Mouse (Mus musculus) brain, embryonic 18.5 days (tissue): ENCODE results near the gene Mphosph9.

Experiments
- DNase-seq: peaks from one replicate; pipeline ENCODE4 v3.0.0-alpha.2; 2012; ENCODE audit warnings: low read depth, low spot score

Gene Mphosph9

GRCm38 (mm10) chr5:124267652-124268051, 60.1 kb downstream of the Mphosph9 start:
- DNase-seq = no peak

DNA sequence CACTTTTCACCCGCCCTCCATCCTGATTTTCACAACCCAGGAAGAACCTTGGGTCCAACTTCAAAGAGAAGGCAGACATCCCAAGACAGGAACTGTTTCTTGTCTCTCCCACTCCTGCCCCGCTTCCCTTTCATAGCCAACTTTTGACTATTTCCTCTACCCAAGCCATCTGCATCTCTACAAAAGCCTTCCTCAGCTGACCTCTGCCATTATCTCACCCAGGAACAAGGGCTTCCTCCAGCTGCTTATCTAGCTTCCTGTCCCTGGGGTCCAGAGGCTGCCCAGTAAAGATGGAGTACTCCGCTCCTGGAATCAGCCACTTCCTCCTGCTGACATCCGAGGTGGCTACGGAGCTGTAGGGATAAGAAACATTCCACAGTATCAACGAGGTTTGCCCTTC, 61.0 kb downstream of the Mphosph9 start:
- no peak for DNase-seq

GRCm38 (mm10) chr5:124263246-124263645, 64.5 kb downstream of the Mphosph9 start:
- DNase-seq = no peak

- no peak for DNase-seq
These were observed 65.7 kb downstream of the Mphosph9 start for GRCm38 (mm10) chr5:124262090-124262489.

DNA sequence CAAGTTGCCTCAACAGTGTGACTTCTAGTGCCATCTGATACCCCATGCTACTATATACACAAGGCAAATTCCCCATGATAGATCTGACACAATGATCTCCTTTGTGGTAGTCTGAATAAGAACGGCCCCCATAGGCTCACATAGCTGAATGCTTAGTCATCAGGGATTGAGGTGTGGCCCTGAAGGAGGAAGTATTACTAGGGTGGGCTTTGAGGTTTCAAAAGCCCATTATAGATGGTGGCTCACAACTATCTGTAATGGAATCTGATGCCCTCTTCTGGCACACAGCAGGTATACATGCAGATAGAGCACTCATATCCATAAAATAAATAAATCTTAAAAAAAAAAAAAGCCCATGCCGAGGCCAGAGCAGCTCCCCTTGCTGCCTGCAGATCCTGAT, 68.6 kb downstream of the Mphosph9 start:
- no peak for DNase-seq

GRCm38 (mm10) chr5:124258026-124258425, 69.7 kb downstream of the Mphosph9 start:
- no peak for DNase-seq

DNA sequence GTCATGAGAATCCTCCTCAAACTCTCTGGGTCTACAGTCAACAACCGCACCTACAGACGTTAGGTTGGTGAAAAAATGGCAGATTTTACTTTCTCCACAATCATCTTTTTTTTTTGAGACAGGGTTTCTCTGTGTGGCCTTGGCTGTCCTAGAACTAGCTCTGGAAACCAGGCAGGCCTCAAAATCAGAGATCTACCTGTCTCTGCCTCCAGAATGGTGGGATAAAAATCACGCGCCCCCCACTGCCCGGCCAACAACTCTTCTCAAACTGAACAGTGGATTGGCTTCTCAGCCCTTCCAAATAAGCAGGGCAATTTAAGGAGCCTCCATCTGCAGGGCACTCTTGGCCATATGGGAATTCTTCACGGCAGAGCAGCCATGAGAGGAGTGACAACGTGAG, 72.6 kb downstream of the Mphosph9 start:
- DNase-seq = no peak

DNA sequence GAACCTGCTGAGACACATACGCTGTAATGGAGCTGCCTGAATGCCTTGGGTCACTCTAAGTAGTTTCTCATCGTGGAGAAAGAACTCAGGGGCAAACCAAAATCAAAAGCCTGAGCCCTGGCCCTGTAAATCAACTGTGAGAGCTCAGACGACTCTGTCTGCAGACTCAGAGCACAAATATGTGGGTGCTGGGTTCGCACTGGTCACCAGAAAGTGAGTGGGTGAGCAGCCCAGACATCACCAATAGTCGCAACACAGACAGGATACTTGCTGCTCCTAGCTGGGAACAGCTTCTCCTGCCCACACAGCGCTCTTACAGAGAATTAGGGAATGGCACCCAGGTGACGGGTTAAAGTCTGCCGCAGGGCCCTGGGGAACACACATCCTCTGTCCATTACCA, 74.2 kb downstream of the Mphosph9 start:
- DNase-seq = no peak

DNA sequence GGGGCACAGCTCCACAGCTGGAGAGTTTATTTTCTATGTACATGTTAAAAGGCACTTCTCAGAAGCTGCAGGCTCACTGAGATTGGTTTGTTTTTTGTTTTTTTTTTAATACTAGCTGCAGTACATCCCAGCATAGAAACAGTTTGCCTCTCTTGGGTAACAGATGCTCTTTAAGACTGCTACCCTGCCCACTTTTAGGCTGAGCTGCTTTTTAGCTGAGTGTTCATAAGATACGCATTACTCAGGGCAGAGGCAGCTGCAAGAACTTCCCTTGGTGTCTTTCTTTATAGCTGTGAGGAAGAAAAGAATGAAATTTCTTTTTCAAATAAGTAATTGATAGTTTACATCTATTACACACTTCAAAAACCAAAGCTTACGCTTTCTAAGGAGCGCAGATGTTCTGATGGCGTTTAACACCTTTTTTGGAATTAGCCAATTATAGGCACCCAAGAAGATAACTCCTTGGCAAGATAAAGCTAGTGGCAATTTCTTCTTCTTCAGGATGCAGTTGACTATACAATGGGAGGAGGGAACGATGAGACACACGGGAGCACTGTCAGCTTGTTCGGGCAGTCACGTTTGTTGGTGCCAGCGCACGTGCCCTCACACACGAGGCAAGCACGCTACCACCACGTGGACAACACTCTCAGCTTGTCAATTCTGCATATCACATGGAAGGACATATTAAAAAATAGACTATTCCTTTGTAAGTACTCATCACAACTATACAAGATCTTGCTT, 75.0 kb downstream of the Mphosph9 start:
- DNase-seq = no peak

GRCm38 (mm10) chr5:124251070-124251469, 76.7 kb downstream of the Mphosph9 start:
- DNase-seq = no peak

- DNase-seq = no peak
These were observed 77.9 kb downstream of the Mphosph9 start, which contains the start of gene Pitpnm2 for GRCm38 (mm10) chr5:124249614-124250591. Gene Pitpnm2, minus strand, starts transcription at chr5:124249760.

- DNase-seq = no peak
These were observed 78.7 kb downstream of the Mphosph9 start for GRCm38 (mm10) chr5:124248845-124249613.

DNA sequence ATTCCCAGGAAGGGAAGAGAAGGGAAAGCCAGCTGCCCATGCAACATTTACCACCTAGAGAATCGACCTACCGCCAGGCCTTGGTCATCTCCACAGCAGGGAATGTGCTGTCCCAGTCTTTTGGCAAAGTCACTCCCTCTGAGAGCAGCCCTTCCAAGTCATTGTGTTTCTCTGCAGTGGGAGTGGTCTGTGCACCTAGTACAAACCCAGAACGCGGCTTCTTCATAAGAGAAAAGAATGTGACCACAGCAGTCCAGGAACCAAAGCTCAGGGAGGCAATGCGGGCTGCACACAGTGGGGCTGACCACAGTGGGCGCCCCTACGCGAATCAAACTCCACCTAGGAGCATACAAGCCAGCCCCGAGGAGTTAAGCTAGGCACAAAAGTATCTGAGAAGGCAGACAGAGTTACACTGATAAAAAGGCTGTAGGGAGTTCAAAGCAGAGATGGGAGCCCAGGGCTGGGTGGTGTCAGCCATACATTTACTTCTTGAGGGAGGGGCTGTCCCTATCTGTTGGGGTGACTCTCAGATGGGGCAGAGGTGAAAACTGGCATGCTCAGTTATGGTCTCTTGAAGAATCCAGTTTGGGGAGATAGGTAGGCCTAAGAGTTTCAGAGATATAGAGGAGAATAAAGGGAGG, 79.7 kb downstream of the Mphosph9 start:
- DNase-seq = no peak

DNA sequence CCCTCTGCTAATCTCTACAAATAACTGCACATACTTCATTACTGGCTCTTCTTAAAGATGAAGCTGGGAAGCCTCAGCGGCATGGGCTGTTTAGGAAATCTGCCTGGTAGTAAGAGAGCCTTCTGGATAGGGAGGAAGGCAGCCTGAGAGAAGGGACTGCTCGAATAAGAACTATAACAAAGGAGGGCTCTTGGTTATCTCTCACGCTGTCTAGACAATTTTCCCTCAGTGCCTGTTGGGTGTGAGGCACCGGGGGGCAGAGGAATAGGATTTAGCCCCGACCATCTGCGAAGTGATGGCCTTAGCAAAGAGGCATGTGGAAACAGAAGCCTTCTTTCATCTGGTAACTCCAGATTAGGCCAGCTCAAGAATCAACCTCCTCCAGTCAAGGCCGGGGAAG, 80.5 kb downstream of the Mphosph9 start:
- no peak for DNase-seq

DNA sequence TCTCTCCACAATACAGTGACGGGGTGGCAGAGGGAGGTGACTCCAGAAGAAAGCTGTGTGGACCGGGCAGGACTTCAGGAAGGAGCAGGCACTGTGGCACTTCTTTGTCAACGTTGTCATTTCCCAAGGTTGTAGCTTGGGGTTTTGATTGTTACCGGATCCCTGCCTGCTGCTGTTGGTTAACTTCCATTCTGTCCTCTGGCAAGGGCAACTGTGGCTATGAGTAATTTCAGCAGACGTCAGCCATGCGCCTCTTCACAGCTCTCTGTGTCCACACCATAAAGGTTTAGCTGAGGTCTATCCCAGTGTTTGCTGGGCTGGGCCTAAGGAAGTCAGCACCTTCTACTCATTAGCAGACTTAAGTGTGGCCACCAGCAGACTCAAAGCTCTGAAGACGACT, 82.9 kb downstream of the Mphosph9 start:
- DNase-seq = no peak

GRCm38 (mm10) chr5:124244449-124244848, 83.3 kb downstream of the Mphosph9 start:
- DNase-seq = no peak

- DNase-seq = no peak
These were observed 84.4 kb downstream of the Mphosph9 start for GRCm38 (mm10) chr5:124243236-124243901.

DNA sequence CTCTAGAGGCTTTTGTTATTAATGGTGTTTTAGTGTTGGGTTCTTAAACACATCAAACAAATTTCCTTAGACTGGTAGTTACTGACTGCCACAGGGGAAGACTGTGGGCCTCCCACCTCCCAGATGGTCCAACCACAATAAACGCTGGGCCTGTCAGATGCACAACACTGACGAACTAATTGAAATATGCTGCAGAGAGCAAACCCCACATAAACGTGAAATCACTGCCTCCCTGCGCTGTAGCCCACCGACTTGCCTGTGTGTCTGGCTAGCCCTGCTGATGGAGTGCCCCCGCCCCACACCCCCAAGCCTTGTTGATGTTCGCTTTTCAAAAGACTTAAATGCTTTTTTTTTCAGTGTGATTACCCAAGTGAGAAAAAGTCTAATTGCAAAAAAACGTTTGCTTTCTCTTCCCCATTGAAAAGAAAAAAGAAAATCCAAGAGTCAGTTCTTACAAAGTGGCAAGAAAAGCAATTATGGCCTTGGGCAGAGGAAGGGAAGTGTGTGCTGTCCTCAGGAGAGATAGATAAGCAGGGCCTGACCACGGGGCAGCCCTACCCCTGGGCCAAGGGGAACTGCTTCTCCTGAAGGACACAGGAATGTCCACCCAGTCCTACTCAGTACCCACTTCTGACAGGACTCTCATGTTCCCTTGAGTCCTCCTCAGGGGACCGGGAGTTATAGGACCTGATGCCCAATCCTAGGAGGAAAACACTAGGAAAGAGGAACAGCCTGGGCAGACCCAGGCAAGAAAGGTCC, 85.9 kb downstream of the Mphosph9 start:
- DNase-seq = no peak

- DNase-seq = no peak
These were observed 86.7 kb downstream of the Mphosph9 start for GRCm38 (mm10) chr5:124240841-124241685.
